11 mouse cellular contexts compared by ENCODE assay signal in genomic region chr11:75280435-75281001, GRCm38 (mm10).
DNase-seq lines count a peak whose midpoint lies in the region; ATAC-seq and TF ChIP-seq lines count a peak whose summit lies in the region.
"Had no signal": no experiment of that assay in that cellular context is flagged by ENCODE, and none has a peak within 500 bp of the region (broad histone marks: within the 10 kb centered on the region; RNA-seq: fewer than 3 reads in every experiment).

No protein-coding gene starts in this region.

- no peak for TF ChIP-seq RAD21 in CH12.LX (IDR thresholded peaks at IDR 0.05; ENCODE audit: low read depth, low read length)

- peak overlapping the region; percentile 56 for H3K27ac ChIP-seq in layer of hippocampus, adult 2 months
- H3K27ac ChIP-seq in CH12.LX (ENCODE audit: insufficient read depth, low read depth), result no peak overlapping the region
- peak overlapping the region; percentile 8; the same call in 1 of the 2 replicates for H3K27ac ChIP-seq in hindbrain, postnatal 0 days

- no peaks in the 10 kb centered on the region for H3K36me3 ChIP-seq in CH12.LX (replicated peaks in 1 of 2; ENCODE audit: control insufficient read depth in 1 of 2, insufficient read depth in 1 of 2, low read length in 1 of 2)
- H3K36me3 ChIP-seq in hindbrain, postnatal 0 days (ENCODE audit: insufficient read depth, low read length), result no peaks in the 10 kb centered on the region

- TF ChIP-seq EP300 in CH12.LX (IDR thresholded peaks at IDR 0.05; ENCODE audit: low read length), result no peak

- no peak for TF ChIP-seq POLR2A in CH12.LX (IDR thresholded peaks at IDR 0.05; ENCODE audit: low read depth, low read length)

- no peak overlapping the region for H3K4me3 ChIP-seq in layer of hippocampus, adult 2 months
- peak overlapping the region in 1 of 3 experiments; percentile 7 for H3K4me3 ChIP-seq in CH12.LX (replicated peaks in 1 of 3; ENCODE audit: low read depth in 2 of 3, low read length in 2 of 3, poor library complexity in 1 of 3)
- H3K4me3 ChIP-seq in hindbrain, postnatal 0 days (ENCODE audit: low read length), result no peak overlapping the region

- dilution Hi-C loops in CH12.LX (cut with MboI; ENCODE audit: extremely low pct_ligation_motif_present, extremely low pct_unique_long_range_greater_than_20kb, low sequenced_read_pairs), result no loop called here

- peak; percentile 58 for DNase-seq in cerebellum, adult 9-11 months
- no peak for DNase-seq in cerebellum, postnatal 10 days
- DNase-seq in layer of hippocampus, adult 2 months (ENCODE audit: low spot score in 2 of 2), result no peak
- DNase-seq in layer of hippocampus, adult 11-12 months (ENCODE audit: low spot score), result no peak
- DNase-seq in CH12.LX (ENCODE audit: extremely low read depth), result no peak
- DNase-seq in hindbrain, postnatal 0 days (ENCODE audit: low spot score), result no peak
- DNase-seq in urinary bladder, postnatal 36 days (ENCODE audit: low spot score in 2 of 2), result no peak
- no peak for DNase-seq in urinary bladder, postnatal 10 days (ENCODE audit: low spot score)
- DNase-seq: layer of hippocampus, adult 9-11 months; lung, postnatal 4 days had no signal

- in situ Hi-C loops in CH12.LX (cut with MboI; ENCODE audit: low pct_ligation_motif_present, low pct_unique_long_range_greater_than_20kb, low sequenced_read_pairs), result loop anchor here (25.0 kb wide), 1 partner anchor 293 kb away; no protein-coding TSS in a partner anchor

- H3K4me2 ChIP-seq in CH12.LX (ENCODE audit: insufficient read depth, low read depth, poor library complexity, severe bottlenecking), result no peak overlapping the region; the same call in 1 of the 2 replicates
- no peak overlapping the region for H3K4me2 ChIP-seq in hindbrain, postnatal 0 days (ENCODE audit: low read depth, low read length)

- no peak overlapping the region for H3K9ac ChIP-seq in CH12.LX (ENCODE audit: insufficient read depth, low read depth)
- H3K9ac ChIP-seq in hindbrain, postnatal 0 days (replicated peaks; ENCODE audit: low read length), result no peak overlapping the region

- H3K79me2 ChIP-seq in CH12.LX (replicated peaks; ENCODE audit: control insufficient read depth, extremely low read depth, insufficient read depth, poor library complexity, severe bottlenecking), result no peaks in the 10 kb centered on the region

- no peaks in the 10 kb centered on the region for H3K27me3 ChIP-seq in CH12.LX (replicated peaks)
- H3K27me3 ChIP-seq in hindbrain, postnatal 0 days (ENCODE audit: insufficient read depth, low read length), result no peaks in the 10 kb centered on the region
- H3K27me3 ChIP-seq: Patski had no signal

- peaks cover 20 to 60% of the 10 kb centered on the region in 2 experiments for H3K4me1 ChIP-seq in CH12.LX (ENCODE audit: control insufficient read depth in 1 of 2, insufficient read depth in 2 of 2)
- H3K4me1 ChIP-seq in hindbrain, postnatal 0 days (ENCODE audit: insufficient read depth, low read length), result peaks cover 32% of the 10 kb centered on the region

- H3K9me3 ChIP-seq in CH12.LX (replicated peaks; ENCODE audit: low read length), result no peaks in the 10 kb centered on the region
- H3K9me3 ChIP-seq in hindbrain, postnatal 0 days (ENCODE audit: low read length), result no peaks in the 10 kb centered on the region

- no peak for TF ChIP-seq CTCF in layer of hippocampus, adult 2 months (conservative IDR thresholded peaks at IDR 0.05)
- no peak for TF ChIP-seq CTCF in CH12.LX (conservative IDR thresholded peaks at IDR 0.05 in 1 of 2, IDR thresholded peaks at IDR 0.05 in 1 of 2; ENCODE audit: low read depth in 2 of 2, low read length in 2 of 2)
- no peak for TF ChIP-seq CTCF in hindbrain, postnatal 0 days (IDR thresholded peaks at IDR 0.05; ENCODE audit: low read depth)

- no peak for ATAC-seq in hindbrain, postnatal 0 days
- ATAC-seq: Patski had no signal

- 41% methylated on average over 5 of the region's 5 CpGs for WGBS in hindbrain, postnatal 0 days

TF ChIP-seq in CH12.LX, 34 proteins besides CTCF, POLR2A, EP300 and RAD21:
- TF ChIP-seq GABPA (IDR thresholded peaks at IDR 0.05; ENCODE audit: insufficient replicate concordance, low read depth, low read length), result no peak
- TF ChIP-seq PAX5 (IDR thresholded peaks at IDR 0.05; ENCODE audit: low read length), result no peak
- no peak for TF ChIP-seq HCFC1 (IDR thresholded peaks at IDR 0.05; ENCODE audit: low read depth, low read length)
- no peak for TF ChIP-seq E2F4 (IDR thresholded peaks at IDR 0.05; ENCODE audit: insufficient replicate concordance, low read depth, low read length)
- TF ChIP-seq USF1 (IDR thresholded peaks at IDR 0.05; ENCODE audit: low read depth, low read length), result peak; percentile 48
- no peak for TF ChIP-seq ZMIZ1 (IDR thresholded peaks at IDR 0.05; ENCODE audit: low read depth, low read length)
- TF ChIP-seq USF2 (conservative IDR thresholded peaks at IDR 0.05; ENCODE audit: low read depth, low read length), result peak; percentile 25; the same call in 1 of the 2 replicates
TF ChIP-seq in CH12.LX: peak in this region for 2.
